28 mouse cellular contexts compared by ENCODE assay signal in the genomic region with DNA sequence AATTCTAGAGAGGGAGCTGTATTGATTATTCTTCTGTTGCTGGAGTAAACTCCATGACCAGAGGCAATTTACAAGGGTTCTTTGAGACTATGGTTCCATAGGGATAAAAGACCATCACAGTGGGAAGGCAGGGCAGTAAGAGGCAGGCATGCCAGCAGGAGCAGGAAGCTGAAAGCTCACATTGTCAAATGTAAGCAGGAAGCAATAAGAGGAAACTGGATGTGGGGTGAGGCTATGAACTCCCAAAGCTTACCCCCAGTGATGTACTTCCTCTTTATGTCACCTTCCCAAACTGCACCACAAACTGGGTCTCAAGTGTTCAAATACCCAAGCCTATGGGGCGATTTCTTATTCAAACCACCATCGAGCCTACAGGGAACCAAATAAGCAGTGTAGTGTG. TPM values are rescaled to one million over a fixed set of nuclear protein-coding genes. Genes with fewer than 3 reads are reported as not detected.
DNase-seq lines count a peak whose midpoint lies in the region; ATAC-seq and TF ChIP-seq lines count a peak whose summit lies in the region.
"Had no signal": no experiment of that assay in that cellular context is flagged by ENCODE, and none has a peak within 500 bp of the region (broad histone marks: within the 10 kb centered on the region; RNA-seq: fewer than 3 reads in every experiment).

No protein-coding gene starts in this region.

- ATAC-seq in neutrophil, adult 5-6 weeks (ENCODE audit: extremely low read depth, insufficient number of reproducible peaks, low FRiP score, poor library complexity, severe bottlenecking) = peak; percentile 55; the same call in 1 of the 2 replicates
- ATAC-seq: activated CD4-positive, CD25-positive, alpha-beta regulatory T cell, adult 4 months; CD4-positive, CD25-positive, alpha-beta regulatory T cell, adult 4 months; forebrain, embryonic 13.5 days; forebrain, postnatal 0 days; Patski had no signal

- intact Hi-C loops in heart, postnatal 36 days (cut with DNase I) = no loop called here

- H3K4me3 ChIP-seq in bone marrow macrophage, adult 2 months (ENCODE audit: insufficient read depth, low read length) = no peak overlapping the region
- no peak overlapping the region for H3K4me3 ChIP-seq in macrophage (ENCODE audit: inconsistent target)
- H3K4me3 ChIP-seq: embryonic facial prominence, embryonic 10.5 days; forebrain, embryonic 13.5 days; heart, embryonic 10.5 days; hindbrain, embryonic 10.5 days; hindbrain, embryonic 15.5 days had no signal

- WGBS in macrophage (ENCODE audit: missing documents) = 50% methylated on average over 2 of the region's 2 CpGs

- peak; percentile 66 for DNase-seq in heart, adult 11 months
- no peak for DNase-seq in heart, postnatal 36 days
- no peak for DNase-seq in kidney, adult 9 months
- no peak for DNase-seq in cerebellum, adult 18-20 months
- no peak for DNase-seq in adrenal gland, postnatal 25 days
- DNase-seq: adrenal gland, postnatal 36 days; B cell, adult 2 months; cerebellum, adult 11 months; cerebellum, adult 9-11 months; cerebellum, postnatal 36 days; forebrain, postnatal 0 days; gastrocnemius, postnatal 25 days; heart, postnatal 10 days had no signal

- no peak for TF ChIP-seq POLR2A in bone marrow macrophage, adult 2 months (IDR thresholded peaks at IDR 0.05; ENCODE audit: borderline replicate concordance, low read depth, low read length)

- no peak for TF ChIP-seq CTCF in bone marrow macrophage, adult 2 months (IDR thresholded peaks at IDR 0.05; ENCODE audit: low read depth, low read length)

- peaks cover 15% of the 10 kb centered on the region for H3K4me1 ChIP-seq in bone marrow macrophage, adult 2 months (ENCODE audit: control insufficient read depth, insufficient read depth, low read length)
- H3K4me1 ChIP-seq: embryonic facial prominence, embryonic 10.5 days; forebrain, embryonic 13.5 days; heart, embryonic 10.5 days; hindbrain, embryonic 10.5 days; hindbrain, embryonic 15.5 days had no signal

- H3K27ac ChIP-seq in bone marrow macrophage, adult 2 months (ENCODE audit: insufficient read depth, low read depth, low read length) = peak overlapping the region; percentile 51
- H3K27ac ChIP-seq in macrophage = peak overlapping the region; percentile 15; the same call in 1 of the 2 replicates
- H3K27ac ChIP-seq: embryonic facial prominence, embryonic 10.5 days; forebrain, embryonic 13.5 days; heart, embryonic 10.5 days; hindbrain, embryonic 10.5 days; hindbrain, embryonic 15.5 days had no signal

- H3K36me3 ChIP-seq in macrophage (ENCODE audit: inconsistent target) = no peaks in the 10 kb centered on the region
- H3K36me3 ChIP-seq: embryonic facial prominence, embryonic 10.5 days; G1E; heart, embryonic 10.5 days; hindbrain, embryonic 10.5 days; hindbrain, embryonic 15.5 days had no signal

- no peaks in the 10 kb centered on the region for H3K79me2 ChIP-seq in macrophage (ENCODE audit: inconsistent target)

RNA-seq across cellular contexts. Expression of a gene that starts 17.2 kb away (rescaled TPM):
- not detected for total RNA-seq in heart, postnatal 36 days (2021)
- polyA plus RNA-seq in bone marrow macrophage, adult 2 months (2012; ENCODE audit: insufficient read depth, insufficient read length, missing spikeins) = not detected in 2 replicates
- 1 to 10 TPM in 4 of 26 experiments, under 1 TPM in 2, not detected in 20; 0.52 to 2.0 (median 1.0) TPM for total RNA-seq in macrophage (2018; cell fraction: chromatin; rRNA removed)
- not detected for total RNA-seq in macrophage (2018; cell fraction: cytosol; rRNA removed)
- total RNA-seq in macrophage (2018; cell fraction: nucleus; rRNA removed) = under 1 TPM in 4 of 26 experiments, not detected in 22; 0.54 to 0.93 (median 0.69) TPM
- polyA plus RNA-seq in macrophage (2018) = not detected in 3 replicates
- total RNA-seq in neutrophil, adult 5-6 weeks (2017) = 0.37 and 1.4 TPM in 2 replicates
- 0.79 and 1.3 TPM in 2 replicates for total RNA-seq in adrenal gland, postnatal 25 days (2021)
- total RNA-seq: G1E; gastrocnemius, adult 18-20 months; gastrocnemius, postnatal 25 days; heart, adult 18-20 months; heart, postnatal 10 days had no signal
- polyA plus RNA-seq: activated CD4-positive, CD25-positive, alpha-beta regulatory T cell, adult 4 months; CD4-positive, CD25-positive, alpha-beta regulatory T cell, adult 4 months; G1E; heart, embryonic 10.5 days; heart, embryonic 14.5 days; Patski had no signal
